Mouse (Mus musculus): ENCODE measurements at regions not wholly inside any gene's neighbourhood (a gene's known extent, or its start where the extent isn't known, plus 50 kb on each side); places are given as distances from the start of the nearest gene placed in this dataset.

GRCm38 (mm10) chr2:149768027-149768426 is 61.0 kb upstream of the Syndig1 start:
- Histone ChIP-seq H3K4me3 (ENCODE audit: low read depth, low read length) (no peak overlapping the region), H3K27me3 (ENCODE audit: control insufficient read depth, insufficient read depth, low read length, poor library complexity, severe bottlenecking) (no peaks in the 10 kb centered on the region), H3K9me3 (replicated peaks; ENCODE audit: control insufficient read depth, insufficient read depth, low read length, poor library complexity, severe bottlenecking) (no peaks in the 10 kb centered on the region)

GRCm38 (mm10) chr2:149768551-149768950 is 60.5 kb upstream of the Syndig1 start:
- no peaks in the 10 kb centered on the region for H3K9me3 ChIP-seq (replicated peaks; ENCODE audit: control insufficient read depth, insufficient read depth, low read length, poor library complexity, severe bottlenecking)
- H3K27me3 ChIP-seq (ENCODE audit: control insufficient read depth, insufficient read depth, low read length, poor library complexity, severe bottlenecking): no peaks in the 10 kb centered on the region
- no peak overlapping the region for H3K4me3 ChIP-seq (ENCODE audit: low read depth, low read length)
- no peak overlapping the region for H3K9ac ChIP-seq (ENCODE audit: low read depth, poor library complexity, severe bottlenecking)
- TF ChIP-seq POLR2A (IDR thresholded peaks at IDR 0.05; ENCODE audit: insufficient read depth, low read length) (no peak), EP300 (IDR thresholded peaks at IDR 0.05; ENCODE audit: insufficient read depth, low read depth, low read length) (no peak), CTCF (IDR thresholded peaks at IDR 0.05; ENCODE audit: low read depth, low read length) (no peak)
- H3K27ac ChIP-seq (ENCODE audit: insufficient read depth, low read length): no peak overlapping the region
- no peaks in the 10 kb centered on the region for H3K36me3 ChIP-seq (ENCODE audit: control insufficient read depth, insufficient read depth, low read length, poor library complexity, severe bottlenecking)
- H3K4me1 ChIP-seq (ENCODE audit: control insufficient read depth, insufficient read depth, low read length): no peaks in the 10 kb centered on the region

More at GRCm38 (mm10) chr2:149768027-149768426, 61.0 kb upstream of the Syndig1 start:
- Histone ChIP-seq H3K4me1 (ENCODE audit: control insufficient read depth, insufficient read depth, low read length) (no peaks in the 10 kb centered on the region), H3K9ac (ENCODE audit: low read depth, poor library complexity, severe bottlenecking) (no peak overlapping the region), H3K27ac (ENCODE audit: insufficient read depth, low read length) (no peak overlapping the region), H3K36me3 (ENCODE audit: control insufficient read depth, insufficient read depth, low read length, poor library complexity, severe bottlenecking) (no peaks in the 10 kb centered on the region)
- TF ChIP-seq CTCF (IDR thresholded peaks at IDR 0.05; ENCODE audit: low read depth, low read length) (no peak), POLR2A (IDR thresholded peaks at IDR 0.05; ENCODE audit: insufficient read depth, low read length) (no peak), EP300 (IDR thresholded peaks at IDR 0.05; ENCODE audit: insufficient read depth, low read depth, low read length) (no peak)

GRCm38 (mm10) chr2:149777316-149777715 is 51.7 kb upstream of the Syndig1 start:
- TF ChIP-seq EP300 (IDR thresholded peaks at IDR 0.05; ENCODE audit: insufficient read depth, low read depth, low read length) (no peak), POLR2A (IDR thresholded peaks at IDR 0.05; ENCODE audit: insufficient read depth, low read length) (no peak), CTCF (IDR thresholded peaks at IDR 0.05; ENCODE audit: low read depth, low read length) (no peak)
- no peaks in the 10 kb centered on the region for H3K4me1 ChIP-seq (ENCODE audit: control insufficient read depth, insufficient read depth, low read length)
- H3K9ac ChIP-seq (ENCODE audit: low read depth, poor library complexity, severe bottlenecking): no peak overlapping the region
- no peaks in the 10 kb centered on the region for H3K36me3 ChIP-seq (ENCODE audit: control insufficient read depth, insufficient read depth, low read length, poor library complexity, severe bottlenecking)
- no peak overlapping the region for H3K4me3 ChIP-seq (ENCODE audit: low read depth, low read length)
- H3K27ac ChIP-seq (ENCODE audit: insufficient read depth, low read length): no peak overlapping the region
- no peaks in the 10 kb centered on the region for H3K27me3 ChIP-seq (ENCODE audit: control insufficient read depth, insufficient read depth, low read length, poor library complexity, severe bottlenecking)
- H3K9me3 ChIP-seq (replicated peaks; ENCODE audit: control insufficient read depth, insufficient read depth, low read length, poor library complexity, severe bottlenecking): no peaks in the 10 kb centered on the region
